Mouse (Mus musculus) liver, postnatal 0 days (tissue): ENCODE results near the gene Olfr324.

Experiments used
- CTCF ChIP-seq: sonication (generic); IDR thresholded peaks from 2 replicates; pipeline ENCODE4 v1.5.1; 2016; ENCODE audit warnings: antibody characterized with exemption, low read depth
- EP300 ChIP-seq: IDR thresholded peaks from 2 replicates; pipeline ENCODE4 v1.6.1; 2016; ENCODE audit warnings: antibody characterized with exemption, low read depth, mild to moderate bottlenecking

GRCm38 (mm10) chr11:58643350-58643749 is 48.4 kb downstream of the Olfr324 start:
- TF ChIP-seq EP300 (0 out of 2 replicates have a peak, but pooled peaks have one; percentile 25), CTCF (peak; percentile 95)
